Mouse (Mus musculus) heart, postnatal 0 days (tissue): ENCODE measurements at regions not wholly inside any gene's neighbourhood (a gene's known extent, or its start where the extent isn't known, plus 50 kb on each side); places are given as distances from the start of the nearest gene placed in this dataset.

ENCODE experiments used
- CTCF ChIP-seq: IDR thresholded peaks from 2 replicates; pipeline ENCODE4 v1.5.1; 2016; ENCODE audit warnings: antibody characterized with exemption, control low read depth, low read depth
- EP300 ChIP-seq: IDR thresholded peaks from 2 replicates; pipeline ENCODE4 v1.6.1; 2016; ENCODE audit warnings: antibody characterized with exemption, low read depth

GRCm38 (mm10) chr3:17799120-17799519 is 149.1 kb upstream of the Cypt12 start:
- TF ChIP-seq CTCF: no peak
- no peak for TF ChIP-seq EP300
